Mouse (Mus musculus): ENCODE results near the gene Ube2v1. TPM values are rescaled to one million over a fixed set of nuclear protein-coding genes. Genes with fewer than 3 reads are reported as not detected.

Gene Ube2v1
- polyA plus RNA-seq (2015; fragmentation: Nextera tagmentation; extraction: Ambion mirVana), result 365 and 402 TPM in 2 replicates

DNA sequence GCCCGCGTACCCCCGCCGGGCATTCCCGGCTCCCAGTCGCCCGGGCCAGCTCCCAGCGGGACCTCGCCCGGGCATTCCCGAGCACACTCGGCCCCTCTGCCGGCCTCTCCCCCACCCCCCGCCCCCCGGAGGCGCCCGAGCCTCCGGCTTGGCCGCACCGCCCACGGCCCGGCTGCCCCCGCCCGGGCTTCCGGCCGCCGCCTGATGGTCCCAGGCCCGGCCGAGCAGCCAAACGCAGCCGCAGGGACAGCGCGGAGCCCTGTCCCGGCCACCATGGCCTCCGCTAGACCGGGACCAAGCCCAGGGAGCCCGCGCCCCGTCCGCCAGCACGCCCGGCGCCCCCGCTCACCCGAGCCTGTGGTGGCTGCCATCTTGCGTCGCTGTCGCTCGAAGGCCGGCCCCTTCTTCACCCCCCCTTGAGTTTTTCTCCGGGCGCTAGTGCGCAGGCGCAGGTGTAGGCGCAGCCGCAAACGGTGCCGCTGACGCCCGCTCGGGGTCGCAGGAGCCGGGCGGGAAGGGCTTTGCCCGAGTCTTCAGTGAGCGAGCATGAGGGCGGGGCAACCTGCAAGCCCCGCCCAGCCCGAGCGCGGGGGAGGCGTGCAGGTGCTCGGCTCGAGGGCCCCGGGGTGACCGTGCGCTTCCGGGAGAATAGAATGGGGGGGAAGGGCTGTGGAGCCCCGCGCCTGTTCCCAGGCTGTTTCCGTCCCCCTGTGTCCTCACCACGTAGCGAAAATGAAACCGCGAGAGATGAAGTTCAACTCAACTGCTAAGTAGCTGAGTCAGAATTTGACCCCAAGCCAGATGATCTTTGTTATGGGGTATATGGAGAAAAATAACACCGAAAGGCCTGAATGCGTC is at the start of gene Ube2v1:
TSS of gene Ube2v1 (minus strand) at position 505 of the 858 bp plus-strand sequence.

GRCm38 (mm10) chr2:167661270-167662203 is 29.6 kb upstream of the Ube2v1 start, which contains the start of gene Gm20431:
Gm20431 (minus strand) TSS chr2:167661496.

Small RNA genes lying within 50 kb of the gene (microRNA-seq; reads per million reads assigned to microRNA genes)
- gene Gm22355, result not detected

Other genes with a start within 250 kb of the Ube2v1 start
- gene Slc9a8, start 210.4 kb downstream of the Ube2v1 start, polyA plus RNA-seq (2015; fragmentation: Nextera tagmentation; extraction: Ambion mirVana), result 16.1 and 18.0 TPM in 2 replicates
- 67.8 and 74.1 TPM in 2 replicates for gene Rnf114, start 139.4 kb downstream of the Ube2v1 start, polyA plus RNA-seq (2015; fragmentation: Nextera tagmentation; extraction: Ambion mirVana)
- 22.1 TPM in 2 replicates for gene Spata2, start 139.2 kb downstream of the Ube2v1 start, polyA plus RNA-seq (2015; fragmentation: Nextera tagmentation; extraction: Ambion mirVana)
- gene Snai1, start 93.9 kb downstream of the Ube2v1 start, polyA plus RNA-seq (2015; fragmentation: Nextera tagmentation; extraction: Ambion mirVana), result 5.8 and 7.0 TPM in 2 replicates
- 14.2 and 15.3 TPM in 2 replicates for gene Gm20431, start 29.4 kb upstream of the Ube2v1 start, polyA plus RNA-seq (2015; fragmentation: Nextera tagmentation; extraction: Ambion mirVana)
- 7.2 and 11.7 TPM in 2 replicates for gene Cebpb, start 56.8 kb upstream of the Ube2v1 start, polyA plus RNA-seq (2015; fragmentation: Nextera tagmentation; extraction: Ambion mirVana)
- gene Tmem189, start 57.7 kb upstream of the Ube2v1 start, polyA plus RNA-seq (2015; fragmentation: Nextera tagmentation; extraction: Ambion mirVana), result 58.8 and 61.4 TPM in 2 replicates